Mouse (Mus musculus) gastrocnemius, adult 8-10 months (tissue): ENCODE data around the gene Exoc3l4. TPM values are rescaled to one million over a fixed set of nuclear protein-coding genes. Genes with fewer than 3 reads are reported as not detected.

Source experiments
- total RNA-seq, 4 experiments: library from RNA; stranded (reverse); gene quantifications; 2 replicates each; pipeline ENCODE4 v1.2.4; 2022

Exoc3l4 gene
- total RNA-seq, 4 experiments from 2014 or later = 0.72 to 3.2 (median 2.7) TPM

Other genes starting within 250 kb of the Exoc3l4 start
- gene 4930595D18Rik, start 232.5 kb upstream of the Exoc3l4 start, total RNA-seq = not detected
- gene Amn, start 145.9 kb upstream of the Exoc3l4 start, total RNA-seq = not detected
- 10 to 100 TPM; 13.7 to 18.7 (median 14.9) TPM for gene Cdc42bpb, start 39.3 kb upstream of the Exoc3l4 start, total RNA-seq
- not detected for gene Lbhd2, start 10.2 kb upstream of the Exoc3l4 start, total RNA-seq
- 10 to 100 TPM; 17.0 to 41.0 (median 32.6) TPM for gene Tnfaip2, start 25.5 kb downstream of the Exoc3l4 start, total RNA-seq
- under 1 TPM in 3 of 4 experiments, not detected in 1; 0.27 to 0.34 (median 0.31) TPM for gene Gm266, start 68.8 kb downstream of the Exoc3l4 start, total RNA-seq
- gene Eif5, start 121.0 kb downstream of the Exoc3l4 start, total RNA-seq = 100 to 1,000 TPM; 151 to 194 (median 168) TPM
- gene Mark3, start 157.5 kb downstream of the Exoc3l4 start, total RNA-seq = 10 to 100 TPM; 45.6 to 57.4 (median 48.2) TPM